Mouse (Mus musculus) neural tube, postnatal 0 days (tissue): ENCODE measurements around the gene Zbtb22. TPM values are rescaled to one million over a fixed set of nuclear protein-coding genes. Genes with fewer than 3 reads are reported as not detected.

Experiments used
- microRNA-seq: library from miRNA; unstranded; fragments of <30 nt; microRNA quantifications from one replicate; pipeline ENCODE4, GENCODE M21; 2016
- polyA plus RNA-seq: library from polyadenylated mRNA; unstranded; fragments of >200 nt; fragmentation: Nextera tagmentation; extraction: Ambion mirVana; gene quantifications from 2 replicates; pipeline ENCODE4 v1.2.1, GENCODE M21; 2015

Gene Zbtb22
- 18.3 and 18.5 TPM in 2 replicates for polyA plus RNA-seq

GRCm38 (mm10) chr17:33915671-33916250, at the start of gene Zbtb22, which contains the start of gene Tapbp:
Zbtb22 (plus strand) TSS chr17:33915904.
Tapbp (plus strand) TSS chr17:33915899.

GRCm38 (mm10) chr17:33873537-33873936, 42.2 kb upstream of the Zbtb22 start, which contains the start of gene Gm7029:
Gm7029 (plus strand) TSS chr17:33873837.

DNA sequence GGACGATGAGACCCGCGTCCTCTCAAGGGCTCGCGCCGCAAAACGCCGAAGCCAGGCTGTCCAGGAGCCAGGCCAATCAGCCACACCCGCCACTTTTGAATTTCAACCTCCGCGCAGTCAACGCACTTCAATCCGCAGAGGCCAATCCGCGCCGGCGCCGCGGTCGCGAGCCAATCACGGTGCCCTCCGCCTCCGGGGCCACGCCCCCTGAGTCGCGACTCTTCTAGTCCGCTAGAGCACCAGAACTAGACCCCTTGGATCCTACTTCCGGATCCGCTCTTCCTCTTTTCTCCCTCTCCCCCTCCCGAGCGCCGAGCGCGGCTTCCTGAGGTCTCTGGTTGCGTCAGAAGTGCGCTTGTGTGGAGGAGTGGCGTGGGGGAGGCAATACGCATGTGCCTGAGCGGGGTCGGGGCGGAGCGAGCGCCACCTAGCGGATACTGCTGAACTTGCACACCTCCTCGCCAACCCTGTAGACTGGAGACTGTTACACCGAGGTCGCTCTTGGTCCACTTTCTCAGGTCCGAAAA, 25.1 kb upstream of the Zbtb22 start, which contains the start of gene Kifc1:
Kifc1 (minus strand) TSS at position 129 of the 527 bp plus-strand sequence.

DNA sequence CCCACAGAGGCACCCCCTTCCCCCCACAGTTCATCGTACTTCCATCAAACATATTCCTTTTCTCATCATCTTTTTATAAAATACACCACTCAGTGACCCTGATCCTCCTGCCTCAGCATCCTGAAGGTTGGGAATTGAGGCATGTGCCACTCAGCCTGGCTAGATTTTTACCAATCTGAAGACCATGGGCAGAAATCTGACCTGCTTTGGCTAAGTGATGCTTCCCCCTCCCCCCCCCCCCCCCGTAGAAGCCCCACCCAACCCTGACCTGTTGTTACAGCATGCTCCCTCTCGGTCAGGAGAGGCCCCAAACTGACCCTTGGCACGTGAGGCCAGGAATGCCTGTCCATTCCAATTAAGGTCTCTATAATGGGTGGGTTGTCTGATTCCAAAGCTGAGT, 10.9 kb upstream of the Zbtb22 start, which contains the start of gene Platr17:
Platr17 (plus strand) TSS at position 301 of the 400 bp plus-strand sequence.

GRCm38 (mm10) chr17:33909077-33909868, 6.4 kb upstream of the Zbtb22 start, which contains the start of gene Daxx:
Daxx (plus strand) TSS chr17:33909414.

DNA sequence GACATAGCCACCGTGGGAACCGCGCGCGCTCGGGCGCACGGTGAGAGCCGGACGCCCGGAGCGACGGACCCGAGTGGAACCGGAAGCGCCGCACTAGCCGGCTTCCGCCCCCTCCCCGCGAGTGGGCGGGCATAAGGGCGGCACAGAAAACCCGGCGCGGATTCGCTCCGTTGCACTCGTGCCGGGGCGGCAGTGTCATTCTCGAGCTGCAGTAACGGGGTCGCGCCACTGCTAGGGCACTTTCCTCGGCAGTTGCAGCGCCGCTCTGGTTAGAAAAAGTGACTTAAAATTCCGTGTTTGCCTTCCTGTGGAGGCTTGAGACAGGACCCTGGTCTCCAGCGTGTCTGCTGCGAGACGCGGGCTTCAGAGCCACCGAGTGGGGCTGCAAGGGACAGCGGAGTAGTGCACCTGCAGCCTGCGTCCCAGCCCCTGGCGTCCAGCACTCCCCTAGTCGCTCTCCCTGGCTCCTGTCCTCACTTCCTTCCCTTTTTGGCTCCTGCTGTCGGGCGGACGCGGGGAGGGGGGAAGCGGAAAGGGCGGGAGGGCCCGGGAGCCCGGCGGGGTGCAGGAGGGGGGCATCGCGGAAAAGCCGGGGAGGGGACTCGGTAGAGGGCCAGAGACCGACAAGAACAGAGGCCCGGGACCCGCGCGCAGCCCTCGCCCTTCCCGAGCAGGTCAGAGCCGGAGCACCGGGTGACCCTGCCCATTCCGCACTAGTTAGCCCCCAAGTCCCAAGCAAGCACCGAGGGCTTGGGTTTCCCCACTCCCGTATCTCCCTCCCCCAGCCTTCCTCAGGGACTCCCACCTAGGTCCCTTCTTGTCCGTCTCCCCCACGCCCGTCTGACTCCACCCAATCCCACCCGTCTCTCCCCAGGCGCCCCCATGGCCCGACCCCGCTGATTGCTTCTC, 13.9 kb downstream of the Zbtb22 start, which contains the start of gene Rgl2:
Rgl2 (plus strand) TSS at position 173 of the 909 bp plus-strand sequence.

DNA sequence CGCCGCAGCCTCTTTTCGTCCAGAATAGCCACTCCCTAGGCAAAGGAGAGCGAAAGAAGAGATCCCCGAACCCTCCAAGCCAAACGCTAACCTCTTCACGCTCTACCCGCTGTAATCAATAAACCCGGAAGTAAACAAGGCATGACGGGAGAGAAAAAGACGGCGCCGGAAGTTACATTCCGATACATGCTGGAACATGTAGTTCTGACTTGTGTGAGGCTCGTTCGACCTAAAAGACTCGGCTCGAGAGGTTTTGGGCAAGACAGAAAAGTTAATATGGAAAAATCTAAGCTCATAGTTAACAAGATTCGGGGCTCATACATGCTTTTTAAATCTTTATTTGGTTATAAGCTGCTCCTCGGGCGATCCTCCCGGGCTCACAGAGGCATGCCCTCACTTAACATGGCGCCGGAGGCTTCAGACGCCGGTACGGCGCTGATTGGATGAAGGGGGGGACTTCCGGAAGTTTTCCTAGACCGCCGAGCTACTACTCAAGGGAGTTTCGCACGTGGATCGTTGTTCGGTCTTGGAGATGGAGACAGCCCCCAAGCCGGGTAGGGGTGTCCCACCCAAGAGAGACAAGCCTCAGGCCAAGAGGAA, 24.6 kb downstream of the Zbtb22 start, which contains the start of the genes Pfdn6 and Wdr46:
Pfdn6 (minus strand) TSS at position 138 of the 600 bp plus-strand sequence.
Wdr46 (plus strand) TSS at position 455 of the 600 bp plus-strand sequence.

GRCm38 (mm10) chr17:33951021-33951946, 35.6 kb downstream of the Zbtb22 start, which contains the start of gene B3galt4:
B3galt4 (minus strand) TSS chr17:33951488.

DNA sequence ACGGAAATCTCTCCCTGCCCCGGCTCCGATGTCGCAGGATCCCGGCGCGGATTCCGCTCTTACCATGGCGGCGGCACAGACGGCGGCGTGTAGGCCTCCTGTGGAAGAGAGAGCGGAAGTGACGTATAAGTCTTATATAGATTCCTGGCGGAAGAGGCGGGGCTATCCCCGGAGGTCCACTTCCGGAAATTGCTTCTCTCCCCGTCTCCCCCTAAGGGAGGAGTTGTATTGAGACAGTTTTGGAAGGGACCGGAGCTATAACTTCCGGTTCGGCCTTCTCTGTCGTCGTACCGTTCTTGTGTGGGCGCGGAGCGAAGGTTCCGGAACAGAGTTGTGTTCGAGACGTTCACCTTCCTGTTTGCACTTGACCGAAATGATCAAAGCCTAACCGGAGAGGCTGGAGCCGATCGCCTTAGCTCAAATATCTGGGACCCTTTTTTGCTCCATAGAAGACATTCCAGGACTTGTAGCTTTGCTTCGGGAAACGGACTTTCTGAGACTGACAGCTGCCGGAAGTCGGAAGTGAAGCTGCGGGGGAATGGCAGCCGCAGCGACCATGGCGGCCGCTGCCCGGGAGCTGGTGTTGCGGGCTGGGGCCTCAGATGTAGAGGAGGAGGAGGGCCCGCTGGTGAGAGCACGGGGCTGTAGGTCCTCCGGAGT, 40.0 kb downstream of the Zbtb22 start, which contains the start of the genes Vps52 and Rps18:
Vps52 (plus strand) TSS at position 258 of the 660 bp plus-strand sequence.
Rps18 (minus strand) TSS at position 447 of the 660 bp plus-strand sequence.

Small RNA genes within 50 kb of the gene (microRNA-seq; reads per million reads assigned to microRNA genes)
- not detected for gene Gm27740

Other genes starting within 250 kb of the Zbtb22 start
- 101 and 115 TPM in 2 replicates for gene Hnrnpm, start 229.0 kb upstream of the Zbtb22 start, polyA plus RNA-seq
- gene March2, start 197.2 kb upstream of the Zbtb22 start, polyA plus RNA-seq = 76.0 and 80.0 TPM in 2 replicates
- gene Rab11b, start 155.4 kb upstream of the Zbtb22 start, polyA plus RNA-seq = 488 and 491 TPM in 2 replicates
- 41.0 and 44.6 TPM in 2 replicates for gene Angptl4, start 134.1 kb upstream of the Zbtb22 start, polyA plus RNA-seq
- 38.1 and 42.0 TPM in 2 replicates for gene Kank3, start 105.4 kb upstream of the Zbtb22 start, polyA plus RNA-seq
- gene Rps28, start 91.3 kb upstream of the Zbtb22 start, polyA plus RNA-seq = 552 and 646 TPM in 2 replicates
- gene Ndufa7, start 91.3 kb upstream of the Zbtb22 start, polyA plus RNA-seq = 595 and 638 TPM in 2 replicates
- gene Cd320, start 72.8 kb upstream of the Zbtb22 start, polyA plus RNA-seq = 51.5 and 57.3 TPM in 2 replicates
- not detected in 2 replicates for gene Gm7029, start 42.1 kb upstream of the Zbtb22 start, polyA plus RNA-seq
- 1.6 TPM in 2 replicates for gene Kifc1, start 25.2 kb upstream of the Zbtb22 start, polyA plus RNA-seq
- gene Platr17, start 10.8 kb upstream of the Zbtb22 start, polyA plus RNA-seq = 1.4 and 1.5 TPM in 2 replicates
- 40.7 and 43.3 TPM in 2 replicates for gene Daxx, start 6.5 kb upstream of the Zbtb22 start, polyA plus RNA-seq
- 47.9 and 55.8 TPM in 2 replicates for gene Tapbp, start within 50 bp of the Zbtb22 start, polyA plus RNA-seq
- 40.2 and 49.4 TPM in 2 replicates for gene Rgl2, start 13.6 kb downstream of the Zbtb22 start, polyA plus RNA-seq
- 181 TPM in 2 replicates for gene Pfdn6, start 24.4 kb downstream of the Zbtb22 start, polyA plus RNA-seq
- 17.0 and 17.9 TPM in 2 replicates for gene Wdr46, start 24.8 kb downstream of the Zbtb22 start, polyA plus RNA-seq
- 13.6 and 15.4 TPM in 2 replicates for gene B3galt4, start 35.6 kb downstream of the Zbtb22 start, polyA plus RNA-seq
- gene Vps52, start 39.9 kb downstream of the Zbtb22 start, polyA plus RNA-seq = 60.0 and 63.3 TPM in 2 replicates
- gene Rps18, start 40.1 kb downstream of the Zbtb22 start, polyA plus RNA-seq = 872 and 906 TPM in 2 replicates
- gene H2-K1, start 84.4 kb downstream of the Zbtb22 start, polyA plus RNA-seq = 23.9 and 24.3 TPM in 2 replicates
- gene Ring1, start 108.8 kb downstream of the Zbtb22 start, polyA plus RNA-seq = 21.7 and 24.2 TPM in 2 replicates
- gene H2-Ke6, start 112.2 kb downstream of the Zbtb22 start, polyA plus RNA-seq = 72.0 and 82.6 TPM in 2 replicates
- gene Slc39a7, start 115.8 kb downstream of the Zbtb22 start, polyA plus RNA-seq = 143 and 149 TPM in 2 replicates
- 50.1 and 52.1 TPM in 2 replicates for gene Rxrb, start 115.9 kb downstream of the Zbtb22 start, polyA plus RNA-seq
- 9.1 and 12.1 TPM in 2 replicates for gene Col11a2, start 123.5 kb downstream of the Zbtb22 start, polyA plus RNA-seq
- 0.25 and 0.64 TPM in 2 replicates for gene H2-Oa, start 176.4 kb downstream of the Zbtb22 start, polyA plus RNA-seq
- 26.1 and 27.0 TPM in 2 replicates for gene H2-DMa, start 203.6 kb downstream of the Zbtb22 start, polyA plus RNA-seq
- 107 and 118 TPM in 2 replicates for gene Brd2, start 206.7 kb downstream of the Zbtb22 start, polyA plus RNA-seq
- 0.66 and 0.96 TPM in 2 replicates for gene H2-DMb2, start 227.4 kb downstream of the Zbtb22 start, polyA plus RNA-seq
- gene H2-DMb1, start 237.2 kb downstream of the Zbtb22 start, polyA plus RNA-seq = 0.80 and 1.1 TPM in 2 replicates